Mouse (Mus musculus) megakaryocyte, embryonic 14.5 days (primary cell): ENCODE measurements around the gene Jaml. TPM values are rescaled to one million over a fixed set of nuclear protein-coding genes. Genes with fewer than 3 reads are reported as not detected.

Source experiments
- H3K27me3 ChIP-seq: replicated peaks from 2 replicates; pipeline ENCODE3; 2012; ENCODE audit warnings: inconsistent platforms
- H3K36me3 ChIP-seq: replicated peaks from 2 replicates; pipeline ENCODE3; 2012; ENCODE audit warnings: low read length, inconsistent platforms, mixed read lengths
- H3K4me1 ChIP-seq: 2 replicates; pipeline ENCODE4 v1.6.1; 2012; ENCODE audit warnings: inconsistent platforms
- H3K4me3 ChIP-seq: replicated peaks from 2 replicates; pipeline ENCODE3; 2012; ENCODE audit warnings: moderate library complexity, mild to moderate bottlenecking, inconsistent platforms
- H3K9me3 ChIP-seq: 2 replicates; pipeline ENCODE4 v1.6.1; 2012; ENCODE audit warnings: inconsistent platforms
- FLI1 ChIP-seq: IDR thresholded peaks from 2 replicates; pipeline ENCODE4 v1.6.1; 2012; ENCODE audit warnings: low read length, inconsistent platforms, mixed read lengths
- GATA1 ChIP-seq: IDR thresholded peaks from 3 replicates; pipeline ENCODE4 v1.6.1; 2012; ENCODE audit warnings: mixed read lengths, low read length, inconsistent platforms, borderline replicate concordance
- polyA plus RNA-seq: library from polyadenylated mRNA; stranded (reverse); fragments of >175 nt; gene quantifications from 2 replicates; pipeline ENCODE4 v1.2.3, GENCODE M21; 2012; ENCODE audit warnings: low replicate concordance; ENCODE audit not compliant: insufficient read depth

The Jaml gene
- polyA plus RNA-seq, 1 experiment: 0.40 TPM

DNA sequence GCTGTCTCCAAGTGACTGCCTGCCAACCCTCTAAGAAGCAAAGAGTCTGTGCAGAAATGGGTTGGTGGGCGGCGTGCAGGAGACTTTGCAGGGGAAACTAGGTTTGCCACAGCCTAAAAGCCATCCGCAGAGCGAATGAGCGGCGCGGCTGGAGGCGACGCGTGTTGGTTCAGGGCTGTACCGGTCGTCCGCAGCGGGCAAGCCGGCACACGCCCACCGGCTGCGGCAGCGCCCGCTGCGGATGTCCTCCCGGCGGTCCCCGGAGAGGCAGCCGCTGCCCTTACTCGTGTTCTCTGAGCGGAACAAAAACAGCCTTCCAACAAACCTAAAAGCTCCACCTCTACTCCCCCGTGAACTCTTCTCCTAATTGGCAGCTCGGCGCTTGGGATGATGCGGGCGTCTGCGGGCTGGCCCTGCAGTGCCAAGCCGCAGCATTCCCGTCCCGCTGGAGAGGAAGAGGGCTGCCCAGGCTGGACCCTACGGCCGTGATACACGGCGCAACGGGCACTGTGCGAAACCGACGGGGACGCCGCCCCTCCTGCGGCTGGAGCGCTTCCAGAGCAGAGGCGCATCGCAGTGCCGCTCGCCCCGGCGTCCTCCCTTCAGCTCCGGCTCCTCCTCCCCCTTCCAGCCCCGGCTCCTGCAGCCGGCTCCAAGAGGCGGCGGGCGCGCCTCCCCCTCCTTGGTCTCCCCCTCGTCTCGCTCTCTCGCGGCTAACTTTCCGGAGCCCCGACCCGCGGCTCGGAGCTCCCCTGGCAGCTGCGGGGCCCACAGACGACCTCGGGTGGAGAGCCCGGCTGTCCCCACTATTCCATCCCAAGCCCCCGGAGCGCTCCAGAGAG is 59.4 kb downstream of the Jaml start, which contains the start of gene Scn4b:
Gene Scn4b (plus strand): TSS at position 205 of the 842 bp plus-strand sequence.
- TF ChIP-seq FLI1 (no peak), GATA1 (no peak)
- Histone ChIP-seq H3K27me3 (peaks cover 100% of the 10 kb centered on the region), H3K9me3 (no peaks in the 10 kb centered on the region), H3K36me3 (no peaks in the 10 kb centered on the region), H3K4me1 (peaks cover 9% of the 10 kb centered on the region), H3K4me3 (peak within 1 kb of the TSS; percentile 86)

DNA sequence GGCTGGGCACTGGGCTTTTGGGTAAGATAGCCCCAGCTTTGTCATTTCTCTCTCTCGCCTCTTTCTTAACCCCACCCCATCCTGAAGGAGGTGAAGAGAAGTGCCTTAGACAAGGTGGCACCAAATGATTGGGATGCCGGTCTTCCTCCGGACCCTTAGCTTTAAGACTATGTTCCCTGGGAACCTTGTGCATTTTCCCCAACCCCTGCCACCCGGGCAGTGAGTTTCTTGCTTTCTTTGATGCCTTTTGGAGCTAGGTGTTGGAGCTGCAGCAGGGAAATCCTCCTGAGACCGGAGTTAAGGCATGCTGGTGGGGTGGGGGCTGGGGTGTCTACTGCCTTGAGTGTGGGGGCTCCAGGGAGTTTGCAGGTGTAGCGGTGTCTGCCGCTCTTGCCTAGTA is 60.1 kb downstream of the Jaml start:
- peaks cover 99% of the 10 kb centered on the region for H3K27me3 ChIP-seq

DNA sequence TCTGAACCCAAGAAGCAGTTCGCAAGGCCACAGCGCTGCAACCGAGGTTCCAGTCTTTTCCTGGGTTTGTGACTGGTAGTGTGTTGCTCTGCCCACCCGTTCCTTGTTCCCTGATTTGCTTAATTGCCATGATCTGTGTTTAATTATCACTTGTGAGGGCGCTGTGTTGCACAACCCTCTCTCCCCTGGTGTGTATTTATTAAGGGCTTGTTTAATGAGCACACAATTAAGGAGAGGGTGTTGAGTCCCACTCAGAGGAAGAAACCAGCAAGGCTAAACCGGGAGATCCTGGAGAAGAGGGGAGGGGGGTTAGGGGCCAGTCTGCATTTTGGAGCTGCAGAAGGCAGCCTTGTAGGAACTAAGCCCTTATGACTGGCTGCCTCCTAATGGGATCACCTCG is 62.0 kb downstream of the Jaml start:
- H3K4me1 ChIP-seq: peaks cover 19% of the 10 kb centered on the region
- TF ChIP-seq GATA1: no peak
- H3K27me3 ChIP-seq: peaks cover 99% of the 10 kb centered on the region
- no peaks in the 10 kb centered on the region for H3K36me3 ChIP-seq
- H3K9me3 ChIP-seq: no peaks in the 10 kb centered on the region
- H3K4me3 ChIP-seq: no peak overlapping the region

More for the DNA sequence above, 60.1 kb downstream of the Jaml start:
- peaks cover 9% of the 10 kb centered on the region for H3K4me1 ChIP-seq
- H3K9me3 ChIP-seq: no peaks in the 10 kb centered on the region
- H3K36me3 ChIP-seq: no peaks in the 10 kb centered on the region
- H3K4me3 ChIP-seq: no peak overlapping the region
- TF ChIP-seq GATA1 (no peak), FLI1 (no peak)

DNA sequence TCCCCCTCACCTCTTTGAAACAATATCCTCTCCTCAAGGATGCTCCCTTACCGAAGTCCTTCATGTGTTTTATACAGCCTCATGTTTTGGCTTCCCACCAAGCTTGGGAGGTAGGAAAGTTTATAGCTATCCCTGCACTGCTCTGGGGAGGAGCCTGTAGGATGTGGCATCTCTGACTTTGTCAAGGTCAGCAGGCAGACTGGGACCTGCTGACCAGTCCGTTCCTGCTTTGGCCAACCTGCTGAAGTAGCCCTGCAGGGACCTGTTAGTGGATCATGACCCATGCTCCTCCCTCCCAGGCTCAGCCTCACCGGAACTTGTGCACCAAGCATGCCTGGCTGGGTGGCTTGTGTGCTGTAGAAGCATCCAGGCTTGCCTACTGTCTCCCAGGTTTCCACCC is 63.7 kb downstream of the Jaml start:
- H3K4me3 ChIP-seq: no peak overlapping the region
- H3K4me1 ChIP-seq: peaks cover 22% of the 10 kb centered on the region
- no peak for TF ChIP-seq GATA1
- TF ChIP-seq FLI1: no peak
- no peaks in the 10 kb centered on the region for H3K36me3 ChIP-seq
- H3K9me3 ChIP-seq: no peaks in the 10 kb centered on the region
- peaks cover 98% of the 10 kb centered on the region for H3K27me3 ChIP-seq

DNA sequence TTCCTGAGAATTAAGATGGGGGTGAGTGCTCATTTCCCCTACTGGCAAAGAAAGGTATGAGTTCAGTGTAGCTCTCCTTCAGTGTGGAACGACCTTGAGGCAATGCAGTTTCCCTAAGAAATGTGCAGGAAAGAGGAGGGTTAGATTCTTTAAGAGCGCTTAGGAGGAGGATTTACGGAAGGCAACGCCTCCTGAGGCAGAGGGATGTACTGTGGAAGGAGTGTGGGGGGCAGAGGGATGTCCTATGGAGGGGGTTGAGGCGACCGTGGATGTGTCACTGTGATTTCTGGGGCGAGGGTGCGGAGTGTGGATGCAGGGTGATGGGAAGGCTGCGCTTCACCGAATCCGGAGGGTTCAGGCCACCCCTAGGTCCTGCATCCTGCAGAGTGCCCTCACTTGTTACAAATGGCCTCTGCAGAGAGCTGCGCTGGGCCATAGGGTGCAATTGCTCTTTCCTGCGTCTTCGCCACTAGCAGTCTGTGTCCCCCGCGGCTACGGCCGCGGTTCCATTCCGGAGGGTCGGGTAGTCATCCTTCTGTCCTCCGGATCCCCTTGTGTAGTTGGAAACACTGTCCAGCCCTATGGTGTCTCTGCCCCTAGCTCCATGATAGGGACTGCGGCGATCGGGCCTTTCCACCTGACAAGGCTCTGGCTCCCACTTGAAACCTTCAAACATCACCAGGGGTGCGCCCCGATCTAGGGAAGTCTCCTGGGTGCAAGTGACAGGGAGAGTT is 66.7 kb downstream of the Jaml start:
- H3K27me3 ChIP-seq: peaks cover 98% of the 10 kb centered on the region
- TF ChIP-seq GATA1: no peak
- no peak for TF ChIP-seq FLI1
- no peaks in the 10 kb centered on the region for H3K36me3 ChIP-seq
- H3K4me1 ChIP-seq: peaks cover 12% of the 10 kb centered on the region
- no peaks in the 10 kb centered on the region for H3K9me3 ChIP-seq
- H3K4me3 ChIP-seq: peak overlapping the region; percentile 79

DNA sequence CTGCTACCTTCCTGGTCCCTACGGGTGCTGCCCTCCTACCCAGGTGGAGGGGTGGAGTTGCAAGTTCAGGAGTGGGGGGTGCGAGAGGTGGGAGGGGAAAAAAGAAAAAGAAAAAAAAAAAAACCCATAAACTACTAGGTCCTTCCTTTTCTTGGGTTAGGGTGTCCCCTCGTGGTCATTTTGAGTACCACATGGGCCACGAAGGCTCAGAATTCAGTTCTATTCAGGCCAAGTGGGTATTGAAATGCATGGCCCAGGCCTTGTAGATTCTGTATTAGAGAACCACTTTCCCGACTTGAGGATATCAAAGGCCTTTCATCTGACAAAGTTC is 67.2 kb downstream of the Jaml start:
- peaks cover 12% of the 10 kb centered on the region for H3K4me1 ChIP-seq
- peaks cover 98% of the 10 kb centered on the region for H3K27me3 ChIP-seq
- H3K36me3 ChIP-seq: no peaks in the 10 kb centered on the region
- H3K9me3 ChIP-seq: no peaks in the 10 kb centered on the region
- no peak for TF ChIP-seq GATA1
- no peak for TF ChIP-seq FLI1
- H3K4me3 ChIP-seq: peak overlapping the region; percentile 79

DNA sequence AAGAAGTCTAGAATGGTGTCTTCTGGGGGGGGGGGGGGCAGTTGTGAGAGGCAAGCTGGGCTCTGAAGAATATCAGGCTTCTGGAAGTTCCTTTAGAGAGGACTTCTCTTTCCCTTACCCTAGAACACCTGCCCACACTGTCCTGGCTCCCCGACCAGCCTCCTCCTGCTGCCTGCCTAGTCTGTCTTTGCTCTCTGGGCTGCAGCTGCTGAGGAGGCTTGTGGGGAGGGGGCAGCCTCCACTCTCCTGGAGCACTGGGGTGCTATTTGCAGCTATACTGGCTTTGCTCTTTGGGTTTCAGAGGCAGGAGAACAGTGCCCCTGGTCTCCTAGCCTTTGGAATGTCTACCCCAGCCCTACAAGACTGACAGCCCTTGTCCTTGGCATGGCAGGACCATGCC is 72.0 kb downstream of the Jaml start:
- H3K9me3 ChIP-seq: no peaks in the 10 kb centered on the region
- H3K27me3 ChIP-seq: peaks cover 95% of the 10 kb centered on the region
- no peak overlapping the region for H3K4me3 ChIP-seq
- TF ChIP-seq FLI1 (no peak), GATA1 (no peak)
- no peaks in the 10 kb centered on the region for H3K36me3 ChIP-seq
- peaks cover 3% of the 10 kb centered on the region for H3K4me1 ChIP-seq

DNA sequence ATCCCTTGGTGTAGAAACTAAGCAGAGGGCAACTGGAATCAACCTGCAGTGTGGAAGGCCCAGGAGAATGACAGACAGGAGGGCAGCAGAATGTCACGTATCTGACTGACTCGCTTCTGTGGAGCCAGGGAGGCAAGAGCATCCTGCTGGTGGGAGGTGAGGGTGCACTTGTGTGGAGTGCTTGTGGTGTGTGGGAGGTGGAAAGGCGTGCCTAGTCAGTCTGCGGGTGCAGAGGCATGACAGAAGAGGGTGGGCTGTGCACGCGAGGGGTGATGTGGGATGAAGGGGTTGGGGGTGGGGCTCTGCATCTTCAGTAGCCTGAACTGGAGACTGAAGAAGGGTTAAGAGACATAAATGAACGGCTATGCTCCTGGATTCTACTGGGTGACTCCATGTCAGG is 74.4 kb downstream of the Jaml start:
- Histone ChIP-seq H3K27me3 (peaks cover 87% of the 10 kb centered on the region), H3K4me3 (no peak overlapping the region), H3K36me3 (no peaks in the 10 kb centered on the region), H3K4me1 (no peaks in the 10 kb centered on the region), H3K9me3 (peaks cover 14% of the 10 kb centered on the region)
- TF ChIP-seq GATA1: no peak
- no peak for TF ChIP-seq FLI1

Other genes starting within 250 kb of the Jaml start
- 3.1 and 5.9 TPM in 2 replicates for gene Kmt2a, start 197.9 kb upstream of the Jaml start, polyA plus RNA-seq
- gene Atp5l, start 158.4 kb upstream of the Jaml start, polyA plus RNA-seq: 26.7 and 39.7 TPM in 2 replicates
- gene Ube4a, start 113.6 kb upstream of the Jaml start, polyA plus RNA-seq: 0.76 and 2.0 TPM in 2 replicates
- gene Cd3g, start 98.8 kb upstream of the Jaml start, polyA plus RNA-seq: not detected in 2 replicates
- not detected in 2 replicates for gene Cd3d, start 97.4 kb upstream of the Jaml start, polyA plus RNA-seq
- gene Cd3e, start 69.6 kb upstream of the Jaml start, polyA plus RNA-seq: not detected in 2 replicates
- not detected in 2 replicates for gene Mpzl2, start 39.4 kb upstream of the Jaml start, polyA plus RNA-seq
- not detected in 2 replicates for gene Mpzl3, start 24.0 kb upstream of the Jaml start, polyA plus RNA-seq
- 0.09 TPM in 1 of 2 replicates, not detected in the other for gene Scn2b, start 38.6 kb downstream of the Jaml start, polyA plus RNA-seq
- gene Scn4b, start 59.2 kb downstream of the Jaml start, polyA plus RNA-seq: not detected in 2 replicates
- 0.13 TPM in 1 of 2 replicates, not detected in the other for gene BC049352, start 102.8 kb downstream of the Jaml start, polyA plus RNA-seq
- gene Tmprss4, start 124.9 kb downstream of the Jaml start, polyA plus RNA-seq: not detected in 2 replicates
- 4.8 and 7.7 TPM in 2 replicates for gene Il10ra, start 190.0 kb downstream of the Jaml start, polyA plus RNA-seq
- 0.02 TPM in 1 of 2 replicates, not detected in the other for gene Tmprss13, start 239.9 kb downstream of the Jaml start, polyA plus RNA-seq